Mouse (Mus musculus): ENCODE data around the gene Impdh1.

GRCm38 (mm10) chr6:29156326-29156725 is 59.8 kb downstream of the Impdh1 start:
- no peak for TF ChIP-seq CTCF (IDR thresholded peaks at IDR 0.05; ENCODE audit: low read depth)
- TF ChIP-seq EP300 (IDR thresholded peaks at IDR 0.05; ENCODE audit: low read depth), result no peak

Data from liver, embryonic 14.5 days (tissue).